Mouse (Mus musculus): Measurements from ENCODE around the gene Pfkfb1.
A peak's percentile ranks its signal among the peaks of the same experiment; 100 is the strongest.

Gene Pfkfb1

GRCm38 (mm10) chrX:150588023-150588764 is at the start of gene Pfkfb1:
TSS of gene Pfkfb1 (plus strand) at chrX:150588229.
- peak; percentile 55 to 70 for DNase-seq (ENCODE audit: low spot score in 2 of 2)

GRCm38 (mm10) chrX:150540111-150540510 is 47.9 kb upstream of the Pfkfb1 start:
- DNase-seq (ENCODE audit: low spot score in 2 of 2), result no peak

- no peak for DNase-seq (ENCODE audit: low spot score in 2 of 2)
These were observed 46.3 kb upstream of the Pfkfb1 start for GRCm38 (mm10) chrX:150541684-150542083.

- no peak for DNase-seq (ENCODE audit: low spot score in 2 of 2)
These were observed 40.8 kb upstream of the Pfkfb1 start, which contains the start of gene Alas2 for GRCm38 (mm10) chrX:150547239-150547638. TSS of gene Alas2 (plus strand) at chrX:150547375.

- no peak for DNase-seq (ENCODE audit: low spot score in 2 of 2)
These were observed 38.4 kb upstream of the Pfkfb1 start for GRCm38 (mm10) chrX:150549639-150550038.

GRCm38 (mm10) chrX:150551986-150552385 is 36.0 kb upstream of the Pfkfb1 start:
- DNase-seq (ENCODE audit: low spot score in 2 of 2), result no peak

GRCm38 (mm10) chrX:150554032-150554431 is 34.0 kb upstream of the Pfkfb1 start:
- DNase-seq (ENCODE audit: low spot score in 2 of 2), result no peak

- no peak for DNase-seq (ENCODE audit: low spot score in 2 of 2)
These were observed 23.2 kb upstream of the Pfkfb1 start for GRCm38 (mm10) chrX:150564644-150565357.

- no peak for DNase-seq (ENCODE audit: low spot score in 2 of 2)
These were observed 6.1 kb upstream of the Pfkfb1 start for GRCm38 (mm10) chrX:150581921-150582320.

- DNase-seq (ENCODE audit: low spot score in 2 of 2), result no peak
These were observed 2.9 kb upstream of the Pfkfb1 start for GRCm38 (mm10) chrX:150585116-150585515.

GRCm38 (mm10) chrX:150589696-150590095 is 1.7 kb downstream of the Pfkfb1 start, which contains the start of gene Apex2:
TSS of gene Apex2 (minus strand) at chrX:150589868.
- no peak for DNase-seq (ENCODE audit: low spot score in 2 of 2)

- no peak for DNase-seq (ENCODE audit: low spot score in 2 of 2)
These were observed 5.4 kb downstream of the Pfkfb1 start for GRCm38 (mm10) chrX:150593266-150594035.

GRCm38 (mm10) chrX:150594176-150594575 is 6.1 kb downstream of the Pfkfb1 start:
- no peak for DNase-seq (ENCODE audit: low spot score in 2 of 2)

GRCm38 (mm10) chrX:150595016-150595760 is 7.2 kb downstream of the Pfkfb1 start:
- no peak for DNase-seq (ENCODE audit: low spot score in 2 of 2)

GRCm38 (mm10) chrX:150598882-150599281 is 10.9 kb downstream of the Pfkfb1 start:
- no peak for DNase-seq (ENCODE audit: low spot score in 2 of 2)

GRCm38 (mm10) chrX:150636421-150636820 is 48.4 kb downstream of the Pfkfb1 start:
- no peak for DNase-seq (ENCODE audit: low spot score in 2 of 2)

- DNase-seq (ENCODE audit: low spot score in 2 of 2), result no peak
These were observed 68.3 kb downstream of the Pfkfb1 start for GRCm38 (mm10) chrX:150656122-150656907.

GRCm38 (mm10) chrX:150656908-150657796 is 69.1 kb downstream of the Pfkfb1 start, which contains the start of gene Tro:
TSS of gene Tro (minus strand) at chrX:150657583.
- no peak for DNase-seq (ENCODE audit: low spot score in 2 of 2)

- no peak for DNase-seq (ENCODE audit: low spot score in 2 of 2)
These were observed 69.7 kb downstream of the Pfkfb1 start for GRCm38 (mm10) chrX:150657797-150658118.

GRCm38 (mm10) chrX:150662809-150663208 is 74.8 kb downstream of the Pfkfb1 start:
- no peak for DNase-seq (ENCODE audit: low spot score in 2 of 2)
